Mouse (Mus musculus) right cerebral cortex, postnatal 10 days (tissue): ENCODE data around the gene Wdr35.
"Not testable (repeated sequence)": the region's sequence is repeated elsewhere in the genome, so short reads cannot be mapped to it uniquely, and the experiment has no call there.

Source experiments
- DNase-seq, 2 experiments: peaks; one replicate each; pipeline ENCODE4 v3.0.0; 2021; ENCODE audit warnings: low spot score in 2 of 2

Wdr35 gene

DNA sequence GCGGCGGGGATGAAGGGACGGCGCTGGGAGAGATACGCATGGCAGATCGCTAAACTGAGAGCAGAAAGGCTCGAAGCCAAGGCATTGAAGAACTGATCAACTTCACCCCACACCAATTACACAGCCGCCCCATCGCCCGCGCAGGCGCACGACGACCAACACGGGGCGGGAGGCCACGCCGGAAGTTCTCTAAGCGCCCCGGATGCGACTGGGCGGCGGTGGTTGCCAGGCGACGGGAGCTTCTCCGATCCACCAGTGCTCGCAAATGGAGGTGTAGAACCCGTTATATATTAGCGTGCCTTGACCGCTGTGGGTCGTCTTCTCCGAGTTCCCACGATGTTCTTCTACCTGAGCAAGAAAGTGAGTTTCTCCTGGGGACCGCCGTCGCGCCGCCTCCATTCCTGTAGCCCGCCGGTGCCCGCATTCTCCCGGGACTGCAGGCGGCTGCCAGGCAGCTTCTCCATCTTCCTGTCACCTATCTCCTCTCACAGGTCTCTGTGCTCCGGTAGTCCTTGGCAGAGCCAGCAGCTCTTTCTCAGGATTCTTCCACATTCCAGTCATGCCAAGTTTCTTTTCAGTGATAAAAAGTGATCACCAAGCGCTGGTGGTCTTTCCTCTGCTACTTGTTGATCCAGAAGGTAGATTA lies at the start of gene Wdr35:
Gene Wdr35, plus strand, starts transcription at position 73 of the 646 bp plus-strand sequence.
- DNase-seq = peak; percentile 95 to 96

DNA sequence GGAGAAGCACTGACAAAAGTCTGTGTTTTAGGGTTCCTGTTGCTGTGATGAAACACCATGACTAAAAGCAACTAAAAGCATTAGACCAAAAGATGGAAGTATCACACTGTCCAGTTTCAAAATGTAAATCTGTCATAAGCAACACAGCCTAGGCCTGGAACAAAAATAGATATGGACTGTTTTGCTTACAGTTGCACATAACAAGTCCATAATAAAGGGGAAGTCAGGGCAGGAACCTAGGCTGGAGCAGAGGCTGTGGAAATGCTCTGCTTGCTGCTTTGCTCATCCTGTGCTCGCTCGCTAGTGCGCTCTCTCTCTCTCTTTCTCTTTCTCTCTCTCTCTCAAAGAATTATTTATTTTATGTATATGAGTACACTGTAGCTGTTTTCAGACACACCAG lies 46.0 kb upstream of the Wdr35 start:
- DNase-seq = no peak

DNA sequence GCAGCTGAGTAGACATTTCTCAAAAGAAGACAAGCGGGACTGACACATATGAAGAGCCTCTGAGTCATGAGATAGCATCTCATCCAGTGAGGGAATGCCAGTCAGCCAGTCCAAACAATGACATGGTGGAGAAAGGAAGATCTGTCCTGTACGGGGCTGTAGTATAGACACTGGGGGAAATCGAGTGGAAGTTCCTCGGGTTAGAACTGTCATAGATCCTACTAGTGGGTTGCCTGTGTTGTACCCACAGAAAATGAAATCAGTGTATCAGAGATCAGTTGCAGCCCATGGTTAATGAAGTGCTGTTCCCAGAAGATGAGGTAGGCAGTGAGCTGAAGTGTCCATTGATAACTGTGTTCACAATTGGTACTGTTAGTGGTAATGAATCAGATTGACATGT lies 44.9 kb upstream of the Wdr35 start:
- no peak for DNase-seq

DNA sequence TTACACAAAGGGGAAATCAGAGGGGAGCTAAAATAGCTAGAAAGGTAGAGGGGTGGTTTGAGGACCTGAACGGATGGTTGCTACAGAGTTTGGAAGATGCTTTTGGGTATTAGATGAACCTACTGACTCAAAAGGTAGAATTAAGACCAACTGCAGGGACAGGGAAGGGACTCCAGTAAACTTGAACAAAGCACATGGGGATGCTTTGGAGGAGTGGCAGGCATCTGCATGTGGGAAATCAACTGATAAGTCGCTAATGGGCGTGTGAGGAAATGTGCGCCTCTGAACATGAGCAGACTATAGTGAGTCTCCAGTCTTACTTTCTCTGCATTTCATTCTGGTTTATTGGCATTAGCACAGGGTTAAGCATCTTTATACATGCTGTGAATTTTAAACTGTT lies 42.6 kb upstream of the Wdr35 start:
- no peak for DNase-seq

DNA sequence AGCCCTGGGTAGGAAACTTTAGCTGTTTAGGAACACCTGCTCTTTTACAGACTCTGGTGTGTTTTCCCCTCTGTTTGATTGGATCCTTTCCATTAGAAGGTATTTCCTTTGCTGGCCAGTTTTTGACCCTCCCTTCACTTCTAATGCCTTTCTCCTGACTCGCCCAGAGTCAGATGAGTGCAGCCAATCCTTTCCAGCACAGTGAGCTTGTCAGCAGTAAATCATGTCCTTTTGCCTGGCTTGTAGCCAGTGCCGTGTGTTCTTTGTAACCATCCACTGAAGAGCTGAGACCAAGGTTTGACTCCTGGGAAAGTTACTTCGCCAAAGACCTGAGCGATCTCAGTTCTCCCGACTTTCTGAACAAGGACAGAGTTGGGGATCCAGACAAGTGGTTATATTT lies 38.3 kb upstream of the Wdr35 start:
- DNase-seq = no peak

DNA sequence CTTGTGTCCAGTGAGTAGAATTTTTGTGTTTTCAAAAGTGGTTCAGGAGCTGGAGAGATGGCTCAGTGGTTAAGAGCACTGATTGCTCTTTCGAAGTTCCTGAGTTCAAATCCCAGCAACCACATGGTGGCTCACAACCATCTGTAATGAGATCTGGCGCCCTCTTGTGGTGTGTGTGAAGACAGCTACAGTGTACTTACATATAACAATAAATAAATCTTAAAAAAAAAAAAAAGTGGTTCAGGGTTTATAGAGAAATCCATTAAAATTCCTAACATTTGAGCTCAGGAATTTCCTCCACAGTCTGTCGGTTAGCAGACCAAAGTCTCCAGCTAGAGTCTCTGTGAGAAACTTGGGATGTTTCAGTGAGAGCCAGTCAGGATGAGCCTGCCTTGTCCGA lies 37.5 kb upstream of the Wdr35 start:
- DNase-seq = not testable (repeated sequence)

DNA sequence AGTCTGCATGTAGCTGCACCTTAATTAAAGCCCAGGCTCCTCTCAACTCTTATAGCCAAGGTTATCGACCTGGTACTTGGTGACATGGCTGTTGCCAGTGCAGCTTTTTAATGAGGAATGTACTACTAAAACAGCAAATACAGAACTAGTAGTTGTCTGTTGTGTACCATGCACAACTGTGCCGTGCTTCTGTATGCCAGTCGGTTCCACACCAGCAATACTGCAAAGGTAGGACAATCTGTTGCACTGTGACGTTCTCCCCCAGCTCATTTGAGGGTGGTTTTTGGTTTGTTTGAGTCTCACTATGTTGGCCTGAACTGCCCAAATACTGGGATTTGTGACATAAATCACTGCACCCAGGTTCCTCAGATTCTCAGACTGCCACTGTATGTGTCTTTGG lies 34.2 kb upstream of the Wdr35 start:
- DNase-seq = no peak

DNA sequence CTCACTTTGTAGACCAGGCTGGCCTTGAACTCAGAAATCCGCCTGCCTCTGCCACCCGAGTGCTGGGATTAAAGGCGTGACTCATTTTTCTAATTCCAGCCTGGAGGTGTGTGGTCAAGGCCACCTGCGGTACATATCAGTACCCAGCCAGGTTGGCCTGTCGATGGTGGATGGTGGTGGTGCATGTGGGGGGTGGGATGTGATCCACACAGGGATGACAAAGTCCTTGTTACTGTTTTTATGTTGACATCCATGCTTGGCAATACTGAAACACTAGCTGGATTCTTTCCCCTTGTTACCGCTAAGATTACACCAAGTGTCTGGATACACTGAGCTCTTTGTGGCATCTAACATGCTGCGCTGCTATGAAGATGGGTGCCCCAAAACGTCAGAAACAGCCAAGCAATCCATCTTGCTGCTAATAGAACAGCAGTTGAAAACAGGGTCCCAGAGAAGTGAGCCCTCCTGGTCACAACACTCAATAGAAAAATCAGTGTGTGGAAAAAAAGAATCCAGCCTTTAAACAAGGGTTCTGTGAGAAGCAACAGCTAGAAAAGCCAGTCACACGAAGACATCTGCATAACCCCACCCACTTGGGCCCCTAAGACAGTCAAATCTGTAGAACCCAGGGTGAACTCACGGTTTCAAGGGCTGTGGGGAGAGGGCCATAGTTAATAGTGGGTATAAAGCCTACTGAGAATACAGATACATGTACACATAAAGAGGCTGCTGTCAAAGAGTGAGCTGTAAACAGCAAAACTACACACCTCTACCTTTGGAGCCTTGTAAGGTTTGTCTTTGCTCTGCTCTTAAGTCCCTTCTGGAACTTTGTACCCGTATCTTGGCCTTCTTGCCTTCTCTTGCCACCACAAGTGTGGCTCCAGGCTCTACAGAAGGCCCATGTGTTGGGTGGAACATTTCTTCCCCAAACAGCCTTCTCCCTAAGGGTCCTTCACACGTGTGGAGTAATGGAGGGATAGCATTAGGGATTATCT lies 33.4 kb upstream of the Wdr35 start:
- no peak for DNase-seq

DNA sequence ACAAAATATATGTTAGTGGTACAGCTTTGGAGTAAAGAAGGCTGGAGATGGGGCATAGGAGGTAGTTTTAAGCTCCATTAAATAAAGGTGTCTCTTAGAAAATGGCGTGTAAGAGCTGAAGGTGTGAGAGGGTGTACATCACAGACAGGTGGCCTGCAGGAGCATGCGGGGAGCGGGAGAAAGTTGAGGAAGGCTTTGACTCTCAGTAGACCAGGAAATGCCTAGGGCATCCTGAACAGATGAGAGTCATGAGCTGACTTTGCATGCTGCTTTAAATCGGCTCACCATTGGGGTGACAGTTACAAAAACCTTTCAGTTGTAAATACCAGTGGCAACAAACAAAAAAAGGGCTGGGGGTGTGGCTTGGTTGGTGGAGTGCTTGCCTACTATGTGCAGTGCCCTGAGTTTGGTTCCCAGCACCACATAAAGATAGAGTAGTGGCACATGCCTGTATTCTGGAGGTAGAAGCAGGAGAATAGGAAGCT lies 32.5 kb upstream of the Wdr35 start:
- no peak for DNase-seq

DNA sequence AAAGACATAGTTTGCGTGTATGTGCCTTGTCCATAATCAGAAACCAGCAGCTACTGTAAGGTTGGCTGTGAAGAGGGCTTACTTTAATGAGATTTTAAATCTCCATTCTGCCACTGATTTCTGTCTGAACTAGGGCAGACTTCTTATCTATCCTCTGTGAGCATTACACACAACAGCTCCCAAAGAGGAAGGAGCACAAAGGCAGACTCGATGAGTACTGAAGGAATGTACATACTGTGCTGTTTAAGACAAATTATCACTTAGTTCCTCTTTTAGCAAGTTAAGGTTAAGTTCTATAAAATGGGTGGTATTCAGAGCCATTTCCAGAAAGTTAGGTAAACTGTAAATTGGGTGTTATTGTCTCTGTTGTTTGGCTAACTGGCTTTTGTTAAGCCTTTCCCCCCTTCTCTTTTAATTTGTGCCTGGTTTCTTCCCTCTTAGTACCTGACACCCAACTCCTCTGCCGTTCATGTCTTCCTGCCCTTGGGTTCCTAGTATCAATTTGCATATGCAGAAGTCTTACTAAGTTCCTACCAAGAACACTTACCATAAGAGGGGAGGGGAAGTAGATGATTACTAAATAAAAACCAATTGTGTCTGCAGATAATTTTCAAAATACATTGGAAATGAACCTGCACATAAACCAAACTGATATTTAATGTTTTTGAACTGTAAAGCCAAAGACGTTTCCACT lies 31.8 kb upstream of the Wdr35 start:
- no peak for DNase-seq

DNA sequence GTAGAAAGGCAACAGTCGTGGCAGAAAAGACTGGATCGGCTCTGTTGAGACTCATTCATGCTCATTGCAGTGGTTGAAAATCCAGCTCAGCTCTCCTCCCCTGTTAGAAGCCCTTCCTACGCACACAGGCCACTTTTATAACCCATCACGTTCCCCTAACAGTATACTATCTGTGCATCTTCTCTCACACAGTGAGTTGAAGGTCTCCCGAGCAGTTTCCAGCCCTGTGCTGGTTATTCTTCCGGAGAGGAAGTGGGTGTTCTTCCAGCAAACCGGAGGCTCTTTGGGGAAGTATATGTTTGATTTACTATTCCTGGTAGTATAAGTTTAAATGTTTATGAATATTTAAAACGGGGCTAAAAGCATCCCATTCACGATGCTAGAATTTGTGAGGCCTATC lies 26.5 kb upstream of the Wdr35 start:
- no peak for DNase-seq

DNA sequence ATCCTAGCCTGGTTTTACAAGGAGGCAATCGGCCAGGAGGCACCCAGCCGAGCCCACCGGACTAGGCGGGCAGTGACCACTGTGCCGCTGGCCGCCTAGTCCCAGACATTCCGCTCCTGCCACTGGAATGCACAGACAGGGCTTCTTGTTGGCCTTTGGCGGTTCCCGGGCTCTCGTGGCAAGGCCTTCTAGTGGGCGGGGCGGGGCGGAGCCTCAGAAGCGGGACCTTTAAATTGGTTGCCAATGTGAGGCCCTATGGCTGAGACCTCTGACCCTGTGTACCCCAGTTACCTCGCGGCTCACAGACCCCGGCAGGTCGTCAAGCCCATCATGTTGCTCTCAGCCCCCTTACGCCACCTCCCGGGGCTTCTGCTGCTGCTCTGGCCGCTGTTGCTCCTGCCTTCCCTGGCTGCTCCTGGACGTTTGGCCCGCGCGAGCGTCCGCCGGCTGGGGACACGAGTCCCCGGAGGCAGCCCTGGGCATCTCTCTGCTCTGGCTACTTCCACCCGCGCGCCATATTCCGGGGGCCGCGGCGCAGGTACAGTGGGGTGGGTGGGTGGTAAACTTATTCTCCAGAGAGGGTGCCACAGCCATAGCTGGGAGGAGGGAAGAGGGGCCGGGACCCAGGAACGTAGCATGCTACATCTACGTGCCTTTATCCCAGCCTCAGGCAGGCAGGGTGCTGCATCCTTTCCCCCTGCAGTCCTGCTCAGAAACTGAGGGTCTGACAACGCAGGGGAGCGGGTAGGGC lies 25.8 kb upstream of the Wdr35 start, which contains the start of gene Matn3:
Gene Matn3, plus strand, starts transcription at position 216 of the 751 bp plus-strand sequence.
- peak; percentile 39 to 43 for DNase-seq

DNA sequence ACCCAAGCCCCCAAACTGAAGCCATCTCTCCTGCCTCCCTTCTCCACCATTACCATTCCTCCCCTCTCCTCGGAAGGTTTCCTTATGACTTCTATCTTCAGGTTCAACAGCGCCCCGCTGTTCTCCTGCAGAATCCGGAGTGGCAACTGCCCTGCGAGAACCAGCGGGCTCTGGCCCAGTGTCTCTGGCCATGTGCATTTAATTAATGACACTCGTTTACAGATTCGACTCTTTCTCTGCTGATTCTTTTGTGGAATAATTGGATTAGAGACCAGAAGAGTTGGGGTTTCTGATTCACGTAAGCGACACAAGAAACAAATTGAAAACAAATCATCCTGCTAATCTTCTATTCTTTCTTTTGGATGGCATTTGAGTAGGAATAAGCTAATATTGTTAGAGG lies 20.6 kb upstream of the Wdr35 start:
- no peak for DNase-seq

DNA sequence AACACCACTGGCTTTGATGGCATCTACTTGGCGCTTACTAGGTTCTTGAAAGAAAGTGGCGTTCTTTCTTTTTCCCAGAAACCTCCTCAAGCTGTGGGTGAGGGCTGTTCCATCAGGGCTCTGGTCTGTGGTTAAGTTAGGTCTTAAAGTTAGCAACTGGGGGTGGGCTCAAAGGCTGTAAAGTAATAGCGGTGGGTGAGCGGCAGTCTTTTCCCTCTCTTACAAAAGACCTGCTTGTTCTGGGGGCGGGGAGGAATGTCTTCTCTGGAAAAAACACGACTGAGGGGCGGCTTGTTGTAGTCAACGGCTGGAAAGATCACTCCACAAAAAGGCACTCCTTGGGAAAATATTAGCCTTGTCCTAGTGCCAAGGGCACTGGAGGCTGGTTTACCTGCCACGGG lies 19.5 kb upstream of the Wdr35 start:
- DNase-seq = no peak

DNA sequence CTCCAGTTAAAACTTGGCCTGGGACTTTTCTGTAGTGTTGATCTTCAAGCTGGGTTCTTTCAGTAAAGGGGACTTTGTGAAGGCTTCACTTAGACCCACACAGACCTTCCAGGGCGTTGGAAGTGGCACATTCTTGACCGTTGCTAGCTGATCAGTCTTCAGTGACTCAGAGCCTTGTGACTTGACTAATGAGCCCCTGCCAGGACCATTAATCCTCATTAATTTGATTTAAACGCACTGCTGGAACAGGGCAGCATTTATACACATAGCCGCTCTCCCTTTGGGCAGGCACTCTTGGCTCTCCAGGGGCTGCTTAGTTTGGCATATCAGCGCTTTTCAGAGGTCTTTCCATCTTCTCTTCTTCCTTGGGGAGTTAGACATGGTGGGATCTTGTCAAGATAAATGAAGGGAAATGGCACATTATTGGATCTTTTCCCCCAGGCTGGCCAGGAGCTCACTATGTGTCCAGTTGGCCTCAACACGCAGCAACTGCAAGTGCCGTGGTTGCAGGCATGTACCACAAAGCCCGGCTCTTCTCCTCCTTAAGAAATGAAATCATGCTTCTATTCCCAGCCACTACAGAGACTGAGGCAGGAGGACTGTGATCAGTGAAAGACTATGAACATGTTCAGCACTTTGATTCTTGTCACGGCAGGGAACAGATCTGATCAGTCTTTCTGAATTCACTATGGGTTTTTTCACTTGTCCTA lies 11.9 kb upstream of the Wdr35 start:
- no peak for DNase-seq

DNA sequence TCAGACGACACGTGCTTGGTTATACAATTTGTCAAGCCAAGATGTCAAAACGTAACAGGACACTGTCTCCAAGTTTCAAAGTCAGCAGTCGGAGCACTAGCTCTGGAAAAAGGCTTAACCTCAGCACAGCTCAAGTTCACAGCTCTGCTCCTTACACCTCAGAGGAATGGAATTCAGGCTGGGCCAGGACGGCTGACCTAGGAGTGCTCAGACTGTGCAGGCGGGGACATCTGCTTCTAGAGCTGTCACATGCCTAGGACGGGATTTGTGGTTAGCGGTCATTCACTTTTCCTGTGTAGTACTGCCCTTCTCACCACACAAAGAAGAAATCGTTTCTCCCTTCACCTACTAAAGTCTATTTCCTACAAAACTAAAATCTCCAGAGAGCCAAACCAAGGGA lies 3.9 kb upstream of the Wdr35 start:
- DNase-seq = no peak

DNA sequence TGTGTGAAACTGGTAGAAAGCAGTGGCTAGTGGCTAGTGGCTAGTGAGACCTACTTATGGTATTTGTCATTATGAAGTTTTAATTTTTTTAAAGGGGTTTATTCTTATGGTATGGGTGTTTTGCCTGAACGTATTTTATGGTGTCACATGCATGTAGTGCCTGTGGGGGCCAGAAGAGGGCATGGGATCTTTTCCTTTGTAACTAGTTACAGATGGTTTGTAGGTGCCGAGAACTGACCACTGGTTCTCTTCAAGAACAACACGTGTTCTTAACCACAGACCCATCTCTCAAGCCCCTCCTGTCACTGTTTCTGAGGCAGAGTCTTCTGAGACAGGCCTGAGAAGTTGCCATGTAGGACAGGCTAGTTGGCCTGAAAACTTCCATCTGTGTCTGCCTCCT lies 1.4 kb downstream of the Wdr35 start:
- no peak for DNase-seq

DNA sequence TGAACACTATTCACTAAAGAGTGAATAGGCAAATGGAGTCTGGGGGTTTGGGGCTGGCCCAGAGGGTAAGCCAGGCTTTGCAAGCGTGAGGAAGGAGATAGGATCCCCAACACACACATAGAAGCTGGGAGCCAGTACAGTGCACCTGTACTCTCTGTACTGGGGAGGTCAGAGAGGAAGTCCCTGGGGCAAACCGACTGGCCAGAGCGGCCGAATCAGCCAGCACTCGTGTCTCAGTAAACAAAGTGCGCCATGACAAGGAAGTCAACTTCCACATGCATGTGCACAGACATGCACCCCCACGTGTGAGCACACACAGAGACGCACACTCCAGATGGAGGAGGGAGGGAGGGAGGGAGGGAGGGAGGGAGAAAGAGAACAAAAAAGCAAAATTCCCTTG lies 19.5 kb downstream of the Wdr35 start:
- DNase-seq = no peak

DNA sequence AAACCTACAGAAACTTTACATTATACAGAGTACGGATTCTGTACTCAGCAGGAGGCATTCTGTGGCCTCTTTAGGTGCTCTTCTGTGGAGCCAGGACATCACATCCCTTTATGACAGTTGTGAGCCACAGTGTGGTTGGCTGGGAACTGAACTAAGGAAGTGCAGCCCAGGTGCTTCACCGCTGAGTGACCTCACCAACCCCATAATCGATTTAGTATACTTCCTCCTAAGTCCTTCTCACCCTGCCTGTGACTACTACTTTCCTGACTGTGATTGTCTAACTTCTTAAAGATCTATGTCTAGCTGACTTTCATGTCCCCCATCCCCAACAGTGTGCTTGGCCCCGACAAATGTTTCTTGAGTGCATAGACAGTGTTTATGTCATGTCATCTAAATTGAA lies 24.6 kb downstream of the Wdr35 start:
- DNase-seq = no peak

DNA sequence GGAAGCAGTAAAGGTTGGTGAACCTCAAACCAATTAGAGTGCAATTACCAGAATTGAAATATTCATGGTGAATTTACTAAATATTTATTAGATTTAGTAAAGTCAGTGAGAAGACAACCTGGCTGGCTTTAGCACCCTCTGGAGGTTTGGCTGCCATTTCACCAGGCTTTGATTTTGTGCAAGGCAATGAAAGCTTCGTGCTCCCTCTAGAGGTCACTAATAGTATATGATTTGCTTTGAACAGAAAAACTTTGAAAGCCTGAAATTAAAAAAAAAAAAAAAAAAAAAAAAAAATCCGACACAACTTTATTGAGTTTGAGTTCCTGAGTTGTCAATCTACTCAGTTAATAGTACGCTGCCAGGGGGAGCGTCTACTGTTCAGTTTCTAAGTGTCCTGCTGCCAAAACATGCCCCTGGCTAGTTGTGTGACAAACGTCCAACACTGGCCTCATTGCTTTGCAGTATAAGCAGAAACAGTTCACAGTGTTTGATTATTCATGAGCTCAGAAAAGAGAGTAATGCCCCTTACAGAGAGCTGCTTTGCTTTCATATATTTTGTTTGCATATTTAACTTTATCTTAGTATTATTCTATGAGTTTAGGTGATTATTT lies 28.5 kb downstream of the Wdr35 start:
- DNase-seq = peak; percentile 69 to 72
